ENCODE assay signal across 28 mouse cellular contexts in the genomic region with DNA sequence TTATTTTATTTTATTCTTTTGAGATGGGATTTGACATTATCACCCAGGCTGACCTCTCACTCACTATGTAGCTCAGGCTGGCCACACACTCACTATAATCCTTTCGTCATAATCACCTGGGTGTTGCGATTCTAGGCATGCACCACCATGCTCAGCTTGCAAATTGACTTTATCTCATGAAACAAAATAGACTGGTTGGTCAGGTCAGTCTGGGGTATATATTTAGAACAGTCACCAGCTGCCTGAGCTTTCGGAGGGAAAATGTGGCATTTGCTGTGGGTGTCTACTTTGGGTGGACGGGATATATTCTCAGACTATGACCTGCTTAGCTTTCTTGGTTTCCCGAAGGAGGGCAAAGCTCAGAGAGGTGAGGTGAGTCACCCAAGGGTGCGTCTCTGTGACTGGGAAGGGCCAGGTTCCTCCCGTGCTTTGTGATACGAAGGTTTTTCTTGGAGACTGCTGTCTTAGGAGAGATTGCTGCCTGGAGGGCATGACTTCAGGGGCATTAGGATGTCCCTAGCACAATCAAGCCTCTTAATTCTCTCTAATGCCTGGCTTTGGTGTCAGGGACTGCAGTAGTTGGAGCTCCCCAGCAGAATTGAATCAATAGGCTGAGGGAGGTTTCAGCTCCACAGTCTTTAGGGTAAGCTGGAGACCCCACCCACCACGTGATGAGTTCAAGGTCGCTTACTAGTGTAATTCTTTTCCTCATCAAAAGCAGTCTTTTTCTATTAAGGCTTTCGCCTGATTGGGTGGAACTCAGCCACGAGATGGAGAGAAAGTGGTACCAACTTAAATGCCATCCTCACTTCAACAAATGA. TPM values are rescaled to one million over a fixed set of nuclear protein-coding genes. Genes with fewer than 3 reads are reported as not detected.
A peak's percentile ranks its signal among the peaks of the same experiment; 100 is the strongest.
DNase-seq lines count a peak whose midpoint lies in the region; ATAC-seq and TF ChIP-seq lines count a peak whose summit lies in the region.
"Had no signal": no experiment of that assay in that cellular context is flagged by ENCODE, and none has a peak within 500 bp of the region (broad histone marks: within the 10 kb centered on the region; RNA-seq: fewer than 3 reads in every experiment).

No protein-coding gene starts in this region.

- no peak for TF ChIP-seq CTCF in testis, adult 2 months (IDR thresholded peaks at IDR 0.05; ENCODE audit: control insufficient read depth, insufficient read depth, insufficient replicate concordance, low read depth, low read length)
- TF ChIP-seq CTCF in stomach, postnatal 0 days (IDR thresholded peaks at IDR 0.05; ENCODE audit: low read depth), result no peak

- peak overlapping the region; percentile 49; the same call in 1 of the 2 replicates for H3K27ac ChIP-seq in heart, embryonic 10.5 days
- no peak overlapping the region for H3K27ac ChIP-seq in testis, adult 2 months (ENCODE audit: control insufficient read depth, insufficient read depth, low read depth, low read length)
- H3K27ac ChIP-seq in intestine, embryonic 16.5 days (ENCODE audit: low read length), result 0 out of 2 replicates have a peak overlapping the region, but pooled peaks have one; percentile 42
- H3K27ac ChIP-seq in stomach, postnatal 0 days (replicated peaks), result peak overlapping the region; percentile 65
- no peak overlapping the region for H3K27ac ChIP-seq in forebrain, embryonic 13.5 days
- H3K27ac ChIP-seq: embryonic facial prominence, embryonic 10.5 days; hindbrain, embryonic 12.5 days; limb, embryonic 12.5 days; liver, embryonic 12.5 days had no signal

- no peak overlapping the region for H3K4me2 ChIP-seq in intestine, embryonic 16.5 days (ENCODE audit: low read depth, low read length)
- H3K4me2 ChIP-seq in stomach, postnatal 0 days (replicated peaks; ENCODE audit: low read depth), result no peak overlapping the region
- H3K4me2 ChIP-seq in forebrain, embryonic 13.5 days, result no peak overlapping the region
- H3K4me2 ChIP-seq: hindbrain, embryonic 12.5 days; limb, embryonic 12.5 days; liver, embryonic 12.5 days had no signal

- peaks cover 12% of the 10 kb centered on the region; the same call in 1 of the 2 replicates for H3K4me1 ChIP-seq in heart, embryonic 10.5 days
- H3K4me1 ChIP-seq in testis, adult 2 months (ENCODE audit: control insufficient read depth, insufficient read depth, low read length), result peaks cover 6% of the 10 kb centered on the region
- H3K4me1 ChIP-seq in intestine, embryonic 16.5 days (ENCODE audit: control insufficient read depth, insufficient read depth, low read length), result no peaks in the 10 kb centered on the region
- H3K4me1 ChIP-seq in stomach, postnatal 0 days (replicated peaks; ENCODE audit: control insufficient read depth, insufficient read depth), result no peaks in the 10 kb centered on the region
- H3K4me1 ChIP-seq in forebrain, embryonic 13.5 days, result peaks cover 7% of the 10 kb centered on the region; the same call in 1 of the 2 replicates
- H3K4me1 ChIP-seq: limb, embryonic 12.5 days; liver, embryonic 12.5 days; megakaryocyte, embryonic 14.5 days had no signal

- peak; percentile 95 for ATAC-seq in intestine, embryonic 16.5 days
- peak; percentile 96 for ATAC-seq in stomach, postnatal 0 days (ENCODE audit: low FRiP score, low TSS enrichment)
- no peak for ATAC-seq in forebrain, embryonic 13.5 days
- ATAC-seq: liver, embryonic 12.5 days had no signal

- H3K4me3 ChIP-seq in heart, embryonic 10.5 days, result no peak overlapping the region
- H3K4me3 ChIP-seq in testis, adult 2 months (ENCODE audit: control insufficient read depth, low read depth, low read length), result peak overlapping the region; percentile 55
- H3K4me3 ChIP-seq in intestine, embryonic 16.5 days (ENCODE audit: low read length), result no peak overlapping the region
- H3K4me3 ChIP-seq in stomach, postnatal 0 days (ENCODE audit: low read depth, low read length), result no peak overlapping the region
- H3K4me3 ChIP-seq in forebrain, embryonic 13.5 days, result no peak overlapping the region
- H3K4me3 ChIP-seq: embryonic facial prominence, embryonic 10.5 days; hindbrain, embryonic 12.5 days; limb, embryonic 12.5 days; liver, embryonic 12.5 days; megakaryocyte, embryonic 14.5 days had no signal

- no peak for TF ChIP-seq POLR2A in testis, adult 2 months (IDR thresholded peaks at IDR 0.05; ENCODE audit: control insufficient read depth, low read depth, low read length)

- H3K36me3 ChIP-seq in heart, embryonic 10.5 days, result no peaks in the 10 kb centered on the region
- H3K36me3 ChIP-seq in testis, adult 2 months (ENCODE audit: control insufficient read depth, insufficient read depth, low read length), result no peaks in the 10 kb centered on the region
- H3K36me3 ChIP-seq in intestine, embryonic 16.5 days (ENCODE audit: control insufficient read depth, insufficient read depth, low read length), result no peaks in the 10 kb centered on the region
- H3K36me3 ChIP-seq in stomach, postnatal 0 days (ENCODE audit: control insufficient read depth, insufficient read depth, low read length), result no peaks in the 10 kb centered on the region
- H3K36me3 ChIP-seq in forebrain, embryonic 13.5 days (ENCODE audit: poor library complexity, severe bottlenecking), result no peaks in the 10 kb centered on the region
- H3K36me3 ChIP-seq: embryonic facial prominence, embryonic 10.5 days; G1E; hindbrain, embryonic 12.5 days; limb, embryonic 12.5 days; liver, embryonic 12.5 days had no signal

- WGBS in heart, embryonic 10.5 days, result 72% methylated on average over 12 of the region's 12 CpGs
- WGBS in intestine, embryonic 16.5 days, result 69% methylated on average over 12 of the region's 12 CpGs
- 55% methylated on average over 12 of the region's 12 CpGs for WGBS in stomach, postnatal 0 days
- WGBS in forebrain, embryonic 13.5 days, result 84% methylated on average over 12 of the region's 12 CpGs

- no peaks in the 10 kb centered on the region for H3K9me3 ChIP-seq in heart, embryonic 10.5 days
- no peaks in the 10 kb centered on the region for H3K9me3 ChIP-seq in intestine, embryonic 16.5 days (ENCODE audit: control insufficient read depth, low read length)
- no peaks in the 10 kb centered on the region for H3K9me3 ChIP-seq in stomach, postnatal 0 days (ENCODE audit: control insufficient read depth, low read length)
- H3K9me3 ChIP-seq in forebrain, embryonic 13.5 days (replicated peaks), result no peaks in the 10 kb centered on the region
- H3K9me3 ChIP-seq: embryonic facial prominence, embryonic 10.5 days; G1E; hindbrain, embryonic 12.5 days; limb, embryonic 12.5 days; liver, embryonic 12.5 days had no signal

- H3K9ac ChIP-seq in intestine, embryonic 16.5 days (ENCODE audit: low read depth, low read length), result no peak overlapping the region
- H3K9ac ChIP-seq in stomach, postnatal 0 days (ENCODE audit: low read length), result no peak overlapping the region
- H3K9ac ChIP-seq in forebrain, embryonic 13.5 days, result no peak overlapping the region
- H3K9ac ChIP-seq: hindbrain, embryonic 12.5 days; limb, embryonic 12.5 days; liver, embryonic 12.5 days had no signal

- no peak for DNase-seq in heart, embryonic 10.5 days (ENCODE audit: low spot score)
- no peak for DNase-seq in heart, adult 8-10 months (ENCODE audit: low spot score)
- no peak for DNase-seq in testis, postnatal 14 days (ENCODE audit: low spot score)
- DNase-seq in stomach, postnatal 0 days (ENCODE audit: low spot score), result peak; percentile 74
- DNase-seq in cerebellum, adult 8-10 months, result no peak
- DNase-seq: adrenal gland, postnatal 36 days; cerebellum, adult 2 months; heart, adult 18-20 months; kidney, adult 9 months; kidney, postnatal 25 days; lung, adult 2 months; retina, postnatal 1 day; thymus, postnatal 36 days had no signal

- no peak for TF ChIP-seq EP300 in stomach, postnatal 0 days (optimal IDR thresholded peaks at IDR 0.05)

- no peaks in the 10 kb centered on the region for H3K27me3 ChIP-seq in heart, embryonic 10.5 days (ENCODE audit: insufficient read depth, poor library complexity, severe bottlenecking)
- H3K27me3 ChIP-seq in testis, adult 2 months (ENCODE audit: control insufficient read depth, insufficient read depth, low read length), result no peaks in the 10 kb centered on the region
- H3K27me3 ChIP-seq in intestine, embryonic 16.5 days (replicated peaks; ENCODE audit: control insufficient read depth, insufficient read depth, low read length), result no peaks in the 10 kb centered on the region
- H3K27me3 ChIP-seq in stomach, postnatal 0 days (ENCODE audit: control insufficient read depth, insufficient read depth, low read length), result no peaks in the 10 kb centered on the region
- no peaks in the 10 kb centered on the region for H3K27me3 ChIP-seq in forebrain, embryonic 13.5 days
- H3K27me3 ChIP-seq: hindbrain, embryonic 12.5 days; limb, embryonic 12.5 days; liver, embryonic 12.5 days; megakaryocyte, embryonic 14.5 days had no signal

RNA-seq across cellular contexts. Expression of a gene that starts 23.0 kb away (rescaled TPM):
- 1.5 and 2.3 TPM in 2 replicates for polyA plus RNA-seq in heart, embryonic 10.5 days (2016; fragmentation: Nextera tagmentation; extraction: Ambion mirVana)
- under 1 TPM in 1 of 4 experiments, not detected in 3; 0.69 TPM for total RNA-seq in heart, adult 8-10 months (2022)
- 2.8 and 3.4 TPM in 2 replicates for polyA plus RNA-seq in testis, adult 2 months (2012; rRNA removed)
- polyA plus RNA-seq in intestine, embryonic 16.5 days (2015; fragmentation: Nextera tagmentation; extraction: Ambion mirVana), result 2.6 and 4.3 TPM in 2 replicates
- polyA plus RNA-seq in stomach, postnatal 0 days (2015; fragmentation: Nextera tagmentation; extraction: Ambion mirVana), result 9.5 and 11.0 TPM in 2 replicates
- polyA plus RNA-seq in forebrain, embryonic 13.5 days (2015; fragmentation: Nextera tagmentation; extraction: Ambion mirVana), result 0.61 and 1.3 TPM in 2 replicates
- total RNA-seq: common myeloid progenitor, adult 5-6 weeks; gastrocnemius, adult 8-10 months; heart, adult 18-20 months had no signal
- polyA plus RNA-seq: G1E; liver, embryonic 12.5 days had no signal

RNA-seq across cellular contexts. Expression of a gene that starts 48.8 kb away (rescaled TPM):
- 0.06 TPM in 1 of 2 replicates, not detected in the other for polyA plus RNA-seq in heart, embryonic 10.5 days (2016; fragmentation: Nextera tagmentation; extraction: Ambion mirVana)
- total RNA-seq in heart, adult 8-10 months (2022), result not detected
- 54.4 and 63.4 TPM in 2 replicates for polyA plus RNA-seq in testis, adult 2 months (2012; rRNA removed)
- polyA plus RNA-seq in intestine, embryonic 16.5 days (2015; fragmentation: Nextera tagmentation; extraction: Ambion mirVana), result not detected in 2 replicates
- not detected in 2 replicates for polyA plus RNA-seq in stomach, postnatal 0 days (2015; fragmentation: Nextera tagmentation; extraction: Ambion mirVana)
- polyA plus RNA-seq in forebrain, embryonic 13.5 days (2015; fragmentation: Nextera tagmentation; extraction: Ambion mirVana), result 0.10 and 0.12 TPM in 2 replicates
- total RNA-seq: adrenal gland, postnatal 36 days; common myeloid progenitor, adult 5-6 weeks; gastrocnemius, adult 8-10 months; heart, adult 18-20 months; layer of hippocampus, postnatal 10 days; midbrain, postnatal 0 days had no signal
- polyA plus RNA-seq: cerebellum, adult 2 months; embryonic facial prominence, embryonic 10.5 days; forebrain, embryonic 11.5 days; G1E; limb, embryonic 12.5 days; liver, embryonic 12.5 days; lung, adult 2 months; neural tube, embryonic 11.5 days had no signal

Comparison
In these comparisons a context has a peak if more than half of its experiments do, and no peak if none do; other contexts are left out.
1. H3K27ac ChIP-seq: peak in heart, embryonic 10.5 days (single experiment), intestine, embryonic 16.5 days (single experiment) and stomach, postnatal 0 days (single experiment); none in testis, adult 2 months (single experiment) and forebrain, embryonic 13.5 days (single experiment).
2. RNA of a gene that starts 48.8 kb away (polyA plus RNA-seq): 54.4 to 63.4 TPM in testis, adult 2 months; 0.10 to 0.12 TPM in forebrain, embryonic 13.5 days, 0.06 TPM in heart, embryonic 10.5 days, not detected in intestine, embryonic 16.5 days and not detected in stomach, postnatal 0 days; every median in the first group is over 10 times any median in the second.